Mouse (Mus musculus) erythroblast, embryonic 14.5 days (primary cell): ENCODE data around the gene Gns.

Experiments
- GATA1 ChIP-seq: IDR thresholded peaks from 2 replicates; pipeline ENCODE4 v1.6.1; 2012; ENCODE audit warnings: low read length, inconsistent platforms, mixed read lengths
- TAL1 ChIP-seq: IDR thresholded peaks from 3 replicates; pipeline ENCODE4 v1.6.1; 2012; ENCODE audit warnings: low read length, inconsistent platforms, mixed read lengths

DNA sequence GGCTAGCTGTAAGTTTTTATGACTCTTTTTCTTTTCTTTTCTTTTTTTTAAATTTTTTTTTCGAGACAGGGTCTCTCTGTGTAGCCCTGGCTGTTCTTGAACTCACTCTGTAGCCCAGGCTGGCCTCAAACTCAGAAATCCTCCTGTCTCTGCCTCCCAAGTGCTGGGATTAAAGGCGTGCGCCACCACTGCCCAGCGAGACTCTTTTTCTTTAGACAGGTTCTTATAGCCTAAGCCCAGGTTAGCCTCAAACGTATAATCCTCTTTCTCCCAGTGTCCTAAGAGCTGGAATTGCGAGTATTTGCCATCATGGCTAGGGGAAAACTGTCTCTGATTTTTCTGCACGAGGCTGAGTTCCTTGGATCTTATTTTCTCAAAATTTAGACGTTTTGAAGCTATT is 1.7 kb upstream of the Gns start:
- no peak for TF ChIP-seq GATA1
- no peak for TF ChIP-seq TAL1
